Mouse (Mus musculus): ENCODE data around the gene Pdyn.

- no peak for TF ChIP-seq CTCF (IDR thresholded peaks at IDR 0.05; ENCODE audit: low read depth, low read length)
- TF ChIP-seq POLR2A (IDR thresholded peaks at IDR 0.05; ENCODE audit: extremely low read depth, insufficient read depth, low read length) = no peak
Observed at GRCm38 (mm10) chr2:129652616-129653015, 47.0 kb downstream of the Pdyn start.

Measured in liver, adult 2 months (tissue).